Mouse (Mus musculus): Measurements from ENCODE around the gene Zfp747. TPM values are rescaled to one million over a fixed set of nuclear protein-coding genes. Genes with fewer than 3 reads are reported as not detected.
"Not testable (repeated sequence)": the region's sequence is repeated elsewhere in the genome, so short reads cannot be mapped to it uniquely, and the experiment has no call there.

Zfp747 gene
- total RNA-seq, 2 experiments from 2014 or later: 3.4 to 5.1 TPM

DNA sequence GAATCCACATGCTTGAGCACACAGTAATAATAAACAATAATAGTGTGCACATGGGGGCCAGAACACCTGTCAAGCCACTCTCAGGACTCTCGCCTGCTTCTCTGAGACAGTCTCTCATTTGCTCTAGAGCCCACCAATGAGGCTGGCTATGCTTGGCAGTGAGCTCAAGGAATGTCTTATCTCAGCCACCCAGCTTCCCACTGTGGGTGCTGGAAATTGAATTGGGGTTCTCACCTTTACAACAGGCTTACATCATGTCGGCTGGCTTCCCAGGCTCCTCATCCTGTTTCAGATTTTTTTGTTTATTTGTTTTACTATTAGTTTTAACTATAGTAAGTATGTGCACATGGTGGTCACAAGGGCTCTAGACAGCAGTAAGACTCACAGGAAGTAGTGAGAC, 4.6 kb downstream of the Zfp747 start:
- no peak for DNase-seq

DNA sequence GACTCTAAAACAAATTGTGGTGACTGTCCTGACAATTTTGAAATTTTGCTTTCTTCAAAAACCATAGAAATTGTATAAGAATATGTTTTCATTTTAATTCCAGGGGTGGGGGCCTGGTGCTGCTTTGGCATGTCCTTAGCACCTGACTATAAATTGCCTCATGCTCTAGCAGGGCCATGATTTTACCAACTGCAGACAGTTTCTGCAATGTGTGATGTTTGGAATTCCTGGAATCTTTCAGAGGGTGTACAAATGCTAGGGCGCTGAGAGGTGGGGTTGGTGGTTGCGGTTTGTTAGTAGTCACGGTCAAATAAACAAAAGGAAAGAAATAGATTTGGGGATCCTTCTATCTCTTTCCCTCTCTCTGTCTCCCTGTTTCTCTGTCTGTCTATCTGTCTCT, 9.6 kb downstream of the Zfp747 start:
- no peak for DNase-seq

DNA sequence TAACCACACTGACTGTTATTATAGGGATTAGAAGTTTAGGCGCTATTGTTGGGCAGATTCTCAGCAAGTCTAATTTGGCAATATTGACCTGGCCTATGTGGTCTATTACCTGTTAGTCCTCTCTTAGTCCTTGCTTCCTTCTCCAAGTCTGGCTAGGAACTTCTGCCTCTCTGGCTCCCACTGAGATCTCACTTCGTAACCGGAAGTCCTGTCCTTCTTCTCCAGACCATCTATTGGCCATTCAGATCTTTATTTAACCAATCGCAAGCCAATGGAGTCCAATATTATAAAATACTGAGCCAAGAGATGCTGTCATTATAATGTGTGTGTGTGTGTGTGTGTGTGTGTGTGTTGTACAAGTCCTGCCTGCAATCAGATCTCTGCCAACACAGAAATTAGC, 11.7 kb downstream of the Zfp747 start:
- peak in 1 of 2 experiments; percentile 37 for DNase-seq

DNA sequence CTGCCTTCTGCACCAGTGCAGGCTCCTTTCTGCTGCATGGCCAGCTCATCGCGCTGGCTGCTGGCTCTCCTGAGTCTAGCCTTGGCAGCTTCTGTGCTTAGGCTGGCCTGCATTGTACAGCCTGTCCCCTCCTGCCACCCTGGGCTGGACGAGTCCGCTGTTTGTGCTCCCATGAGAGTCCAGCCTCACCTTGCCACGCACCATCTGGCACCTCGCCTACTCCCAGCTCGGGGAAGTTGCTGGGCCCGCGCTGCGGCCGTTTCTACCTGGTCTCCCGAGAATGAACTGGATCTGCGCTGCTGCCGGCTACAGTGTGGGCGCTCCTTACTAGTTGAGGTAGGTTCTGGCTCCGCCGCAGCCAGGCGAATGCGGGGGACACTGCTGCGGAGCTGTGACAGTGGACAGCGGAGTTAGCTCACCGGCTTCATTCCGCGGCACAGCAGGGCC, 12.4 kb downstream of the Zfp747 start:
- peak in 1 of 2 experiments; percentile 37 for DNase-seq

- peak in 1 of 2 experiments; percentile 69 for DNase-seq
Observed at GRCm38 (mm10) chr7:127362418-127362817, 13.4 kb downstream of the Zfp747 start.

- no peak for DNase-seq
Observed at GRCm38 (mm10) chr7:127361449-127361848, 14.4 kb downstream of the Zfp747 start.

DNA sequence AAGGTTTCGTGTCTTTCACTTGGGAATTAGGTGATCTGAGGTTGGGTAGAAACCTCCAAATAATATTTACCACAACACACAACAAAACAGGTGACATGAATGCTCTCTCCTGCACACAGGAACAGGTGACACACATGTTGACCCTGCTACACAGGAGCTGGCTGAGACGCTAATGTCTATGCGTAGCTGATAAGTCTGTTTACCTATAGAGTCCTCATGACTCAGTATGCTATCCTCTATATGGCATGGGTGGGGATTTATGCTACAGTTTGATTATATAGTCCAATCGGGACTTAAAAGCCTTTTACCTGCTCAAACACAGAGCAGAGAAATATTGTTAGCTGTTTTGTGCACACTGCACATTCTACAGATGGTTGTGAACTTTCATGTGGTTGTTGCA, 15.6 kb downstream of the Zfp747 start:
- DNase-seq: no peak

- no peak for DNase-seq
Observed at GRCm38 (mm10) chr7:127358472-127358871, 17.4 kb downstream of the Zfp747 start.

DNA sequence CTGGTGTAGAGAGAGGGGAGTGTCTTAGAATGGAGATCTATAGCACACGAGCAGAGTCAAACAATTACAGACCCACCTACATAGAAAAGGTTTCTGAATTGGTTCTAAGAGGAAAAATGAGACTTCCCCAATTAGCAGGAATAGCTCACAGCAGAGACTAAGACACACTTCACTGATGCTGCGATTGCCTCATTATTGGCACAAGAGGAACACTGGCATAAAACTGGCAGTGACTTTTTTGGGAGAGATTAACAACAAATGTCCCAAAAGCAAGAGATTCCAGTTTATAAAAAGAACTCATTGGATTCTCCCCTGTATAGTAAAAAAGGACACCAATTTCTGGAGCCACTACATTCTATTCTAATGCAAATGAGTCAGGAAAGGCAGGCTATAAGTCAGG, 18.0 kb downstream of the Zfp747 start:
- DNase-seq: no peak

DNA sequence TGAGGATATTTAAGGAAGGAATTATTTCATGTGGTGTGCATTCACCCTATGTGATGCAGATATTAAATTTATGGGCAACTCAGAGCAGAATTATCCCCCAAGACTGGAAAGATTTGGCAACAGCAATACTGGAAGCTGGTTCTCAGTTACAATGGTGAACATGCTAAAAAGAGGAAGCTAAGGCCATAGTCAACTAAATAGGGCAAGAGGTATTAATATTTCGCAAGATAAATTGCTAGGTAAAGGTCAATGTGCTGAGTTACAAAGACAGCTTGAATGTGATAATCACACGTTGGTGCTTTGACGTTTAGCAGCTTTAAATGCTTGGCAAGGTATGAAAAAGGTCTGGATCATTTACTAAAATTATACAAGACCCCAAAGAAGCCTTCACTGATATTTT, 20.1 kb downstream of the Zfp747 start:
- DNase-seq: no peak

DNA sequence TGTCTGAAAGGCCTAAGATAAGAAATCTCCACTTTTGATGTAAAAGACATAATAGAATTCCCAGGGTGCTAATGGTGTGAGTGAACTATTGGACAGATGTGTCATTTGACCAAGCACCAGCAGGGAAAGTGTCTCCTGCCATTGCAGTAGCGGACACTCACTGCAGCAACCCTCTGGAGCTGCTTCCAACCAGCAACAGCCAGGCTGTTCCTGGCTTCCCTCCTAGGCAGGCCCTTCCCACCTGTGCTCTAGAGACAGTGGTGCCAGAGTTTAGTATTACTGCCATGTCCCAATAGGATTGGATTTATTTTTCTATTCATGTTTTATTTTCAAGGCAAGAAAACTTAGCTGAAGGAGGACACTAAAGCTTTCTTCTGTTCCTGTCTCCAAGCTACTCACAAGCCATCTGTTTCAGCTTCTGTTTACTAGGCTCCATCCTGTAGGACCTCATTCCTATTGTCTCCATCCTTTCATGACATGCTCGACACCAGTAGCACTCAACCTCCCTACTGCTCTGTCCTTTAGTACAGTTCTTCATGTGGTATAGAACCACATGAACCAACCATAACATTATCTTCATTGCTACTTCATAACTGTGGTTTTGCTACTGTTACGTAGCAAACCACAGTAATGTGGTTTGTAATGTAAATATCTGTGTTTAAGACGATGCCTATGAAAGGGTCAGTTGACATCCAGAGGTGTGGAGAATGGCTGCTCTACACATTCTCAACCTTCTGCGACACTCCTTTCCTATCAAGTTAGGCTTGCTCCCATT, 24.4 kb downstream of the Zfp747 start:
- DNase-seq: no peak

DNA sequence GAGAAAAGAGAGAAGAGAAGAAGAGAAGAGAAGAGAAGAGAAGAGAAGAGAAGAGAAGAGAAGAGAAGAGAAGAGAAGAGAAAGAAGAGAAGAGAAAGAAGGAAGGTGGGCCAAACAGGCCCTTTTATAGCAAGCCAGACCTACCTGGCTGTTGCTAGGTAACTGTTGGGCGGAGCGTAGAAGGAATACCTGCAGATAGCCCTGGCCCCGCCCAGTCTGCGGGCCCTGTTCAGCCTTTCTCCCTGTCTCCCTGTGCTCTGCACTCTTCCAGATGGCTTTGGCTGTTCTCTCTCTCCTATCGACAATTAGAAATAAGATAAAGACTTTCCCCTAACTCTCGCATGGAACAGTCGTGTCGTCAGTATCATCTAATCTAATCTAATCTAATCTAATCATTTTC, 29.2 kb downstream of the Zfp747 start:
- DNase-seq: peak in 1 of 2 experiments; percentile 10

DNA sequence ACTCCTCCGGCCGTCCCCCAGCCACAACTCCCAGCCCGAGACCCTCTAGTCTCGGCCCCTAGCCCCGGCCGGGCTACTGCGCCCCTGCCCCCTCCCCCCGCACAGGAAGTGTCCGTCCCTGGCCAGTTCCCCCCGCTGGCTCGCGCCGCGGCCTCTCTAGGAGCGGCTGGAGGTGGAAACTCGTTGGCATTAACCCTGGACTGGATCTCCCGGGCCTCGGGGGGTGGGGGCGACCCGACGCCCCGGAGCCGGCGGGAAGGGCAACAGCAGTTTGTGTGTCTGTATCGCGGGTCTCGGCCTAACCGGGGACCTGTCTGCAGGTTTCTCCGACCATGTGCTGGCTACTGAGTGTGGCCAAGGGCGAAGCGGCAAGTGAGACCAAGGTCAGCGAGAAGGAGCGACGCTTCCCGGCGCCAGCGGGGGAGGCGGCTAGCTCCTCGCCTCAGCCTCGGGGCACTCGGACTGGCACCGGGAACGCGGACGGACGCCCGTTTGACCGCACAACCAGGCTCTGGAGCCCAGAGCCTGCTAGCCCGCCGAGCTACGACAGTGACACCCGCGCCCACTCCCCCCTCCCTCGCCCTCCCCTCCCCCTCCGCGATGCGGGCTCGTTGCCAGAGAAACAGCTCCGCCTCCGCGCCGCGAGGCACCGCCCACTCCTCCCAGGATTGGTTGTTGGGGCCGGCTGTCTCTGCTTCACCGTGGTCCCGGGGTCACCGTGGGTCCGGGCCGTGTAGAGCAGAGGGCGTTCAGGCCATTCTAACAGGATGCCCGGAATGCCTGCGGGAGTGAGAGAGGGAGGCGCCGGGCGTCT, 30.1 kb downstream of the Zfp747 start, which contains the start of gene Zfp768:
Gene Zfp768, minus strand, starts transcription at position 78 of the 814 bp plus-strand sequence.
- DNase-seq: peak; percentile 95 to 98

GRCm38 (mm10) chr7:127345092-127345491, 30.8 kb downstream of the Zfp747 start:
- no peak for DNase-seq

- peak; percentile 11 to 25 for DNase-seq
Observed at GRCm38 (mm10) chr7:127344371-127344770, 31.5 kb downstream of the Zfp747 start.

- no peak for DNase-seq
Observed at GRCm38 (mm10) chr7:127343351-127344019, 32.4 kb downstream of the Zfp747 start.

- no peak for DNase-seq
Observed at GRCm38 (mm10) chr7:127342888-127343287, 33.0 kb downstream of the Zfp747 start.

DNA sequence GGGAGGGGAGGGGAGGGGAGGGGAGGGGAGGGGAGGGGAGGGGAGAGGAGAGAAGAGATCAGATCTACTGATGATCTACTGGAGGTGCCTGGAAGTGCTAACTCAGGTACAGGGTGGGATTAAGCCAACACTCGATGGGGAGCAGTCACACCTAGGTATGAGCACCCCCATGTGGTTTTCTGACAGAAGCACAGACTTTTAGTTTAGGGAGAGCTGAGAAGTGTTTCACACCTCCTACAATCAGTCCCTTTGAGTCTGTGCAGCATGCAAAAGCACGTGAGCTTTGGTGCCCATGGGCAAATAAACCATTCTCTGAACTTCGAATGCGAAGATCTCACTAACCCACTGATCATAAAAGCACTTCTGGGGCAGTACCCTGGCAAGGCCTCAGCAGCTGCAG, 33.5 kb downstream of the Zfp747 start:
- no peak for DNase-seq

- not testable (repeated sequence) for DNase-seq
Observed at GRCm38 (mm10) chr7:127341861-127342260, 34.0 kb downstream of the Zfp747 start.

GRCm38 (mm10) chr7:127341356-127341755, 34.5 kb downstream of the Zfp747 start:
- DNase-seq: no peak

GRCm38 (mm10) chr7:127337636-127338035, 38.2 kb downstream of the Zfp747 start:
- peak in 1 of 2 experiments; percentile 4 for DNase-seq

GRCm38 (mm10) chr7:127335604-127336003, 40.2 kb downstream of the Zfp747 start:
- DNase-seq: no peak

DNA sequence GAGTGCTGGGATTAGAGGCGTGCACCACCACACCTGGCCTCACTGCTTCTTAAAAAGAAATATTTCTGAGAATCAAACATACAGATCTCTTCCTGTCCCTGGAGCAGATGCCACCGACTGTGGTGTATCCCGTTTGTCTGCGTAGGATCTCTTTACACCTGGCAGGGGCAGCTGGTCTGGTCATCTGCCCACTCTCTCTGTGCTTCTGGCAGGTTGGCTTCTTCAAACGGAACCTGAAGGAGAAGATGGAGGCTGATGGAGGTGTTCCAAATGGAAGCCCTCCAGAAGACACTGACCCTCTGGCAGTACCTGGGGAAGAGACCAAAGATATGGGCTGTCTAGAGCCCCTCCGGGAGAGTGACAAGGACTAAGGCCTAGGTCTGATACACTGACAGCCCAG, 42.6 kb downstream of the Zfp747 start:
- no peak for DNase-seq
